Mouse (Mus musculus): ENCODE results near the gene Lao1.

DNA sequence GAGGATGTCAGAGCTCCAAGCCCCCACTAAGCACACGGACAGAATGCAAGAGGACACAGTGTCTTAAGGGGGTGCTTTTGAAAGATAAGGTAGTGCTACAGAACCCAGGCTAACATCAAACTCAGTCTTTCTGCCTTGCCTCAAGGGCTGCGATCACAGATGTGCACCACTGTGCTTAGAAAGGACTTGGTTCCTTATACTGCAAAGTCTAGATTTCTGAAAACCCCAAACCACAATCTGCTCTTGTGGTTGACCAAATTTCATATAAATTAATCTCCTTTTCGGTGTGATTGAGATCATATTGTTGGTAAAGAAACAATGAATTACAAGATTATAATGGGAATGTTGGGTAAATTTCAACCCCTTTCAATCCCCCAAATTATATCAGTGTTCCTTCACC lies 41.1 kb downstream of the Lao1 start:
- TF ChIP-seq CTCF (IDR thresholded peaks at IDR 0.05; ENCODE audit: control insufficient read depth, insufficient read depth, insufficient read length) (no peak), USF1 (IDR thresholded peaks at IDR 0.05; ENCODE audit: low read depth) (no peak), MAX (IDR thresholded peaks at IDR 0.05) (no peak), MYOD1 (IDR thresholded peaks at IDR 0.05; ENCODE audit: control insufficient read depth, insufficient read length, low read depth) (no peak), MYOG (IDR thresholded peaks at IDR 0.05; ENCODE audit: control insufficient read depth, extremely low read depth, insufficient read length) (no peak)

Measured in C2C12 (cell line).